Mouse (Mus musculus): Measurements from ENCODE around the gene Skint10.

Skint10 gene

GRCm38 (mm10) chr4:112774766-112775165, at the start of gene Skint10:
TSS of gene Skint10 (minus strand) at chr4:112774866.
- DNase-seq (ENCODE audit: low read depth): no peak

GRCm38 (mm10) chr4:112790646-112791045, 16.0 kb upstream of the Skint10 start:
- DNase-seq (ENCODE audit: low read depth): no peak
